Mouse (Mus musculus) liver, embryonic 14.5 days (tissue): ENCODE results near the gene Nrxn2. TPM values are rescaled to one million over a fixed set of nuclear protein-coding genes. Genes with fewer than 3 reads are reported as not detected.

Experiments
- ATAC-seq: fragments of 200-750 bp; cut with Nextera tagmentation; 2 replicates; pipeline ENCODE4 v1.8.0; 2017; ENCODE audit warnings: moderate number of reproducible peaks, mild to moderate bottlenecking, moderate library complexity; ENCODE audit not compliant: insufficient read depth
- DNase-seq, 3 experiments: peaks; one replicate each; pipeline ENCODE4 v3.0.0-alpha.2; 2012 to 2013; ENCODE audit warnings: low read depth in 3 of 3, low spot score in 3 of 3
- H3K27ac ChIP-seq: fragments of 300-500 bp; sonication (generic); 2 replicates; pipeline ENCODE4 v1.5.1; 2014; ENCODE audit warnings: moderate library complexity, mild to moderate bottlenecking, control low read depth, inconsistent platforms
- H3K27me3 ChIP-seq: fragments of 300-500 bp; sonication (generic); 2 replicates; pipeline ENCODE4 v1.6.1; 2014; ENCODE audit warnings: mild to moderate bottlenecking, low read length, moderate library complexity; ENCODE audit not compliant: control insufficient read depth, insufficient read depth
- H3K36me3 ChIP-seq: fragments of 300-500 bp; sonication (generic); replicated peaks from 2 replicates; pipeline ENCODE4 v1.6.1; 2014; ENCODE audit warnings: low read depth; ENCODE audit not compliant: control insufficient read depth, insufficient read depth
- H3K4me1 ChIP-seq, 2 experiments: fragments of 200-500 bp in 1 of 2; fragments of 300-500 bp in 1 of 2; sonication (generic) in 1 of 2; replicated peaks; 2 replicates each; pipeline ENCODE4 v1.6.1; 2012 to 2014; ENCODE audit warnings: antibody characterized with exemption in 1 of 2, inconsistent platforms in 1 of 2, low read length in 1 of 2; ENCODE audit not compliant: control insufficient read depth in 2 of 2, insufficient read depth in 2 of 2
- H3K4me2 ChIP-seq: fragments of 300-500 bp; sonication (generic); 2 replicates; pipeline ENCODE4 v1.6.1; 2014; ENCODE audit warnings: low read depth, mild to moderate bottlenecking, control low read depth, moderate library complexity
- H3K4me3 ChIP-seq, 2 experiments: fragments of 200-500 bp in 1 of 2; fragments of 300-500 bp in 1 of 2; sonication (generic) in 1 of 2; 2 replicates each; pipeline ENCODE4 v1.5.1; 2012 to 2014; ENCODE audit warnings: low read depth in 2 of 2, low read length in 2 of 2, mild to moderate bottlenecking in 2 of 2, control low read depth in 1 of 2, inconsistent platforms in 1 of 2, moderate library complexity in 1 of 2; ENCODE audit not compliant: insufficient read depth in 1 of 2
- H3K9ac ChIP-seq: fragments of 300-500 bp; sonication (generic); replicated peaks from 2 replicates; pipeline ENCODE4 v1.6.1; 2014; ENCODE audit warnings: mild to moderate bottlenecking, control low read depth, moderate library complexity
- H3K9me3 ChIP-seq: fragments of 300-500 bp; sonication (generic); 2 replicates; pipeline ENCODE4 v1.6.1; 2016; ENCODE audit warnings: low read length, mixed read lengths; ENCODE audit not compliant: control insufficient read depth
- CTCF ChIP-seq: IDR thresholded peaks from 2 replicates; pipeline ENCODE4 v1.5.1; 2016; ENCODE audit warnings: antibody characterized with exemption, low read depth, control low read depth
- EP300 ChIP-seq: IDR thresholded peaks from 2 replicates; pipeline ENCODE4 v1.6.1; 2016; ENCODE audit warnings: antibody characterized with exemption, low read depth
- WGBS: fragments of 180-500 bp; shearing (Covaris S2); extraction: QIAGEN DNeasy Blood & Tissue Kit; methylation state at CpG from one replicate; pipeline ENCODE4 v1.1.7; 2014; ENCODE audit not compliant: insufficient replicate concordance; 5-methylcytosine and 5-hydroxymethylcytosine counted together
- polyA plus RNA-seq, 2 experiments: library from polyadenylated mRNA; depleted of rRNA in 1 of 2; stranded (reverse) in 1 of 2; unstranded in 1 of 2; fragments of >200 nt; fragmentation: Nextera tagmentation in 1 of 2; extraction: Ambion mirVana in 1 of 2; gene quantifications; 2 replicates each; pipeline versions ENCODE4 v1.2.1 to v1.2.3; 2012 to 2014

Nrxn2 gene
- polyA plus RNA-seq, 2 experiments: 0.27 to 0.46 TPM

- ATAC-seq: no peak
- peaks cover 9% of the 10 kb centered on the region; the same call in 1 of the 2 replicates for H3K27me3 ChIP-seq
- no peak overlapping the region for H3K4me2 ChIP-seq
- H3K9ac ChIP-seq: no peak overlapping the region
- WGBS: 51% methylated on average over 6 of the region's 6 CpGs
- TF ChIP-seq EP300 (no peak), CTCF (no peak)
- no peaks in the 10 kb centered on the region for H3K9me3 ChIP-seq
- H3K4me1 ChIP-seq: no peaks in the 10 kb centered on the region
- no peak for DNase-seq
- H3K27ac ChIP-seq: no peak overlapping the region
- H3K36me3 ChIP-seq: no peaks in the 10 kb centered on the region
- no peak overlapping the region for H3K4me3 ChIP-seq
These were observed 96.4 kb downstream of the Nrxn2 start for GRCm38 (mm10) chr19:6514940-6515339.

DNA sequence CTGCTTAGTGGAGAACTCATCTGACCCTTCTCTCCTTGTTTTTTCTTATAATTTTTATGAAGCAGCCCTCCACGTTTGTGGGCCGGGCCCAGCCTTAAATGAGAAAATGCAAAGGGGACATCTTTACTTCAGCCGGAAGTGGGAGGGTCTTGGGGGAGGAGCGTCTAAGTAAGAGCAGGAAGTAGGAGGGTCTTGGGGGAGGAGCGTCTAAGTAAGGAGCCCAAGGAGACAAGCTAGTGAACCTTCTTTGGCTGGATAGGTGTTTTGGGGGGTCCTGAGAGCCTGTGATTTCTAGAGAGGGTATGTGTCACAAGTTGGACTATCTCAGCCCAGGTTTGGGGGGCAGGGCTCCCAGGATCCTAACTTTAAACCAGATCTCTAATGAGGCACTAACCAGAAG is 96.9 kb downstream of the Nrxn2 start:
- TF ChIP-seq EP300 (no peak), CTCF (no peak)
- peaks cover 9% of the 10 kb centered on the region; the same call in 1 of the 2 replicates for H3K27me3 ChIP-seq
- WGBS: 24% methylated on average over 5 of the region's 5 CpGs

GRCm38 (mm10) chr19:6516153-6516552 is 97.6 kb downstream of the Nrxn2 start:
- no peak for ATAC-seq
- H3K4me3 ChIP-seq: no peak overlapping the region
- no peak overlapping the region for H3K4me2 ChIP-seq
- DNase-seq: no peak
- TF ChIP-seq CTCF (no peak), EP300 (no peak)
- H3K27me3 ChIP-seq: peaks cover 9% of the 10 kb centered on the region; the same call in 1 of the 2 replicates
- H3K9me3 ChIP-seq: no peaks in the 10 kb centered on the region
- 57% methylated on average over 8 of the region's 8 CpGs for WGBS
- no peak overlapping the region for H3K9ac ChIP-seq
- no peaks in the 10 kb centered on the region for H3K36me3 ChIP-seq
- no peaks in the 10 kb centered on the region for H3K4me1 ChIP-seq
- no peak overlapping the region for H3K27ac ChIP-seq

More for the DNA sequence above, 96.9 kb downstream of the Nrxn2 start:
- Histone ChIP-seq H3K4me2 (no peak overlapping the region), H3K36me3 (no peaks in the 10 kb centered on the region), H3K4me3 (no peak overlapping the region), H3K4me1 (no peaks in the 10 kb centered on the region), H3K27ac (no peak overlapping the region), H3K9me3 (no peaks in the 10 kb centered on the region), H3K9ac (no peak overlapping the region)
- DNase-seq (no peak), ATAC-seq (no peak)

- peaks cover 4% of the 10 kb centered on the region; the same call in 1 of the 2 replicates for H3K27me3 ChIP-seq
- H3K4me3 ChIP-seq: no peak overlapping the region
- no peak overlapping the region for H3K27ac ChIP-seq
- TF ChIP-seq EP300: no peak
- TF ChIP-seq CTCF: no peak
- ATAC-seq (no peak), DNase-seq (no peak)
- no peak overlapping the region for H3K9ac ChIP-seq
- 55% methylated on average over 5 of the region's 5 CpGs for WGBS
- H3K9me3 ChIP-seq: no peaks in the 10 kb centered on the region
- H3K4me2 ChIP-seq: no peak overlapping the region
- no peaks in the 10 kb centered on the region for H3K4me1 ChIP-seq
- H3K36me3 ChIP-seq: no peaks in the 10 kb centered on the region
These were observed 100.1 kb downstream of the Nrxn2 start for GRCm38 (mm10) chr19:6518601-6519000.

- no peaks in the 10 kb centered on the region for H3K4me1 ChIP-seq
- no peaks in the 10 kb centered on the region for H3K9me3 ChIP-seq
- no peak overlapping the region for H3K9ac ChIP-seq
- no peaks in the 10 kb centered on the region for H3K36me3 ChIP-seq
- H3K27ac ChIP-seq: no peak overlapping the region
- DNase-seq: no peak
- no peak overlapping the region for H3K4me3 ChIP-seq
- H3K4me2 ChIP-seq: no peak overlapping the region
- WGBS: 53% methylated on average over 2 of the region's 2 CpGs
- H3K27me3 ChIP-seq: no peaks in the 10 kb centered on the region
- TF ChIP-seq EP300 (no peak), CTCF (no peak)
- ATAC-seq: no peak
These were observed 101.0 kb downstream of the Nrxn2 start for GRCm38 (mm10) chr19:6519483-6519882.
